Mouse (Mus musculus) forebrain, embryonic 12.5 days (tissue): ENCODE results near the gene Fam181a. TPM values are rescaled to one million over a fixed set of nuclear protein-coding genes. Genes with fewer than 3 reads are reported as not detected.

Source experiments
- ATAC-seq: fragments of 200-750 bp; cut with Nextera tagmentation; 2 replicates; pipeline ENCODE4 v1.8.0; 2017; ENCODE audit warnings: moderate TSS enrichment; ENCODE audit not compliant: low FRiP score
- H3K27ac ChIP-seq: fragments of 300-500 bp; sonication (generic); 2 replicates; pipeline ENCODE4 v1.5.1; 2016; ENCODE audit warnings: mild to moderate bottlenecking
- H3K27me3 ChIP-seq: fragments of 300-500 bp; sonication (generic); 2 replicates; pipeline ENCODE4 v1.6.1; 2016; ENCODE audit warnings: mild to moderate bottlenecking
- H3K36me3 ChIP-seq: fragments of 300-500 bp; sonication (generic); replicated peaks from 2 replicates; pipeline ENCODE4 v1.6.1; 2016; ENCODE audit warnings: mild to moderate bottlenecking
- H3K4me1 ChIP-seq: fragments of 300-500 bp; sonication (generic); 2 replicates; pipeline ENCODE4 v1.6.1; 2016
- H3K4me2 ChIP-seq: fragments of 300-500 bp; sonication (generic); 2 replicates; pipeline ENCODE4 v1.6.1; 2016; ENCODE audit warnings: mild to moderate bottlenecking, moderate library complexity
- H3K4me3 ChIP-seq: fragments of 300-500 bp; sonication (generic); replicated peaks from 2 replicates; pipeline ENCODE4 v1.5.1; 2016; ENCODE audit warnings: mild to moderate bottlenecking
- H3K9ac ChIP-seq: fragments of 300-500 bp; sonication (generic); 2 replicates; pipeline ENCODE4 v1.6.1; 2016; ENCODE audit warnings: mild to moderate bottlenecking
- H3K9me3 ChIP-seq: fragments of 300-500 bp; sonication (generic); 2 replicates; pipeline ENCODE4 v1.6.1; 2016
- WGBS: fragments of 180-500 bp; shearing (Covaris S2); methylation state at CpG from one replicate; pipeline ENCODE4 v1.1.7; 2016; 5-methylcytosine and 5-hydroxymethylcytosine counted together
- polyA plus RNA-seq: library from polyadenylated mRNA; unstranded; fragments of >200 nt; fragmentation: Nextera tagmentation; extraction: Ambion mirVana; gene quantifications from 2 replicates; pipeline ENCODE4 v1.2.1, GENCODE M21; 2016

Fam181a gene
- polyA plus RNA-seq, 1 experiment from 2014 or later: 17.4 TPM

GRCm38 (mm10) chr12:103322801-103323200 lies 12.0 kb downstream of the Fam181a start:
- Histone ChIP-seq H3K27ac (no peak overlapping the region), H3K27me3 (peaks cover 25% of the 10 kb centered on the region), H3K4me2 (no peak overlapping the region), H3K36me3 (no peaks in the 10 kb centered on the region), H3K9ac (no peak overlapping the region), H3K9me3 (no peaks in the 10 kb centered on the region), H3K4me1 (peaks cover 11% of the 10 kb centered on the region), H3K4me3 (no peak overlapping the region)
- 47% methylated on average over 3 of the region's 3 CpGs for WGBS
- no peak for ATAC-seq

- Histone ChIP-seq H3K4me1 (peaks cover 17% of the 10 kb centered on the region), H3K27ac (no peak overlapping the region), H3K4me3 (peak overlapping the region; percentile 40), H3K4me2 (peak overlapping the region; percentile 58), H3K27me3 (peaks cover 25% of the 10 kb centered on the region), H3K9ac (peak overlapping the region; percentile 36; the same call in 1 of the 2 replicates), H3K36me3 (no peaks in the 10 kb centered on the region), H3K9me3 (no peaks in the 10 kb centered on the region)
- WGBS: 9% methylated on average over 60 of the region's 60 CpGs
- peak; percentile 96 for ATAC-seq
Observed at GRCm38 (mm10) chr12:103325156-103325857, 14.5 kb downstream of the Fam181a start.

- H3K9me3 ChIP-seq: no peaks in the 10 kb centered on the region
- peaks cover 17% of the 10 kb centered on the region for H3K4me1 ChIP-seq
- no peak overlapping the region for H3K27ac ChIP-seq
- H3K9ac ChIP-seq: no peak overlapping the region
- no peak overlapping the region for H3K4me2 ChIP-seq
- H3K36me3 ChIP-seq: no peaks in the 10 kb centered on the region
- no peak overlapping the region for H3K4me3 ChIP-seq
- ATAC-seq: no peak
- peaks cover 25% of the 10 kb centered on the region for H3K27me3 ChIP-seq
- WGBS: 79% methylated on average over 4 of the region's 4 CpGs
Observed at GRCm38 (mm10) chr12:103326569-103326968, 15.8 kb downstream of the Fam181a start.

- ATAC-seq: no peak
- WGBS: 33% methylated on average over 7 of the region's 7 CpGs
- H3K9ac ChIP-seq: no peak overlapping the region
- peaks cover 25% of the 10 kb centered on the region for H3K27me3 ChIP-seq
- H3K9me3 ChIP-seq: no peaks in the 10 kb centered on the region
- H3K4me3 ChIP-seq: no peak overlapping the region
- H3K4me1 ChIP-seq: peaks cover 17% of the 10 kb centered on the region
- no peak overlapping the region for H3K27ac ChIP-seq
- no peaks in the 10 kb centered on the region for H3K36me3 ChIP-seq
- no peak overlapping the region for H3K4me2 ChIP-seq
Observed at GRCm38 (mm10) chr12:103327107-103327506, 16.3 kb downstream of the Fam181a start.

- peaks cover 20% of the 10 kb centered on the region for H3K27me3 ChIP-seq
- no peak for ATAC-seq
Observed at GRCm38 (mm10) chr12:103328448-103329191, 17.8 kb downstream of the Fam181a start.

GRCm38 (mm10) chr12:103331491-103331890 lies 20.7 kb downstream of the Fam181a start:
- H3K36me3 ChIP-seq: no peaks in the 10 kb centered on the region
- no peaks in the 10 kb centered on the region for H3K9me3 ChIP-seq
- H3K4me2 ChIP-seq: no peak overlapping the region
- ATAC-seq: no peak
- 76% methylated on average over 4 of the region's 4 CpGs for WGBS
- no peak overlapping the region for H3K4me3 ChIP-seq
- H3K27me3 ChIP-seq: no peaks in the 10 kb centered on the region
- no peak overlapping the region for H3K9ac ChIP-seq
- H3K4me1 ChIP-seq: peaks cover 11% of the 10 kb centered on the region
- no peak overlapping the region for H3K27ac ChIP-seq

More at GRCm38 (mm10) chr12:103328448-103329191, 17.8 kb downstream of the Fam181a start:
- peaks cover 17% of the 10 kb centered on the region for H3K4me1 ChIP-seq
- H3K36me3 ChIP-seq: no peaks in the 10 kb centered on the region
- H3K27ac ChIP-seq: no peak overlapping the region
- no peak overlapping the region for H3K9ac ChIP-seq
- H3K4me2 ChIP-seq: no peak overlapping the region
- no peaks in the 10 kb centered on the region for H3K9me3 ChIP-seq
- WGBS: 68% methylated on average over 7 of the region's 7 CpGs
- no peak overlapping the region for H3K4me3 ChIP-seq

- Histone ChIP-seq H3K27ac (no peak overlapping the region), H3K36me3 (no peaks in the 10 kb centered on the region), H3K4me1 (peaks cover 10% of the 10 kb centered on the region), H3K4me2 (no peak overlapping the region), H3K9ac (no peak overlapping the region), H3K4me3 (no peak overlapping the region), H3K9me3 (no peaks in the 10 kb centered on the region), H3K27me3 (no peaks in the 10 kb centered on the region)
- 90% methylated on average over 2 of the region's 2 CpGs for WGBS
- ATAC-seq: no peak
Observed at GRCm38 (mm10) chr12:103332879-103333278, 22.1 kb downstream of the Fam181a start.

GRCm38 (mm10) chr12:103333426-103333825 lies 22.7 kb downstream of the Fam181a start:
- H3K27ac ChIP-seq: no peak overlapping the region
- no peaks in the 10 kb centered on the region for H3K9me3 ChIP-seq
- no peak for ATAC-seq
- H3K4me2 ChIP-seq: no peak overlapping the region
- H3K36me3 ChIP-seq: no peaks in the 10 kb centered on the region
- H3K4me3 ChIP-seq: no peak overlapping the region
- no peak overlapping the region for H3K9ac ChIP-seq
- H3K4me1 ChIP-seq: peaks cover 12% of the 10 kb centered on the region
- WGBS: 97% methylated on average over 15 of the region's 15 CpGs
- no peaks in the 10 kb centered on the region for H3K27me3 ChIP-seq

- WGBS: 89% methylated on average over 3 of the region's 3 CpGs
- no peak for ATAC-seq
- H3K27me3 ChIP-seq: no peaks in the 10 kb centered on the region
- no peaks in the 10 kb centered on the region for H3K9me3 ChIP-seq
- H3K4me2 ChIP-seq: no peak overlapping the region
- H3K4me1 ChIP-seq: peaks cover 6% of the 10 kb centered on the region; the same call in 1 of the 2 replicates
- H3K4me3 ChIP-seq: no peak overlapping the region
- no peaks in the 10 kb centered on the region for H3K36me3 ChIP-seq
- no peak overlapping the region for H3K9ac ChIP-seq
- H3K27ac ChIP-seq: no peak overlapping the region
Observed at GRCm38 (mm10) chr12:103336766-103337165, 26.0 kb downstream of the Fam181a start.

GRCm38 (mm10) chr12:103338162-103338798 lies 27.5 kb downstream of the Fam181a start:
- Histone ChIP-seq H3K4me3 (no peak overlapping the region), H3K36me3 (no peaks in the 10 kb centered on the region), H3K9ac (no peak overlapping the region), H3K9me3 (no peaks in the 10 kb centered on the region), H3K27me3 (no peaks in the 10 kb centered on the region), H3K4me2 (no peak overlapping the region), H3K4me1 (peaks cover 6% of the 10 kb centered on the region; the same call in 1 of the 2 replicates), H3K27ac (no peak overlapping the region)
- WGBS: 85% methylated on average over 14 of the region's 14 CpGs
- ATAC-seq: no peak

- Histone ChIP-seq H3K4me1 (peaks cover 6% of the 10 kb centered on the region; the same call in 1 of the 2 replicates), H3K27me3 (no peaks in the 10 kb centered on the region), H3K4me3 (no peak overlapping the region), H3K27ac (no peak overlapping the region), H3K4me2 (no peak overlapping the region), H3K36me3 (no peaks in the 10 kb centered on the region), H3K9me3 (no peaks in the 10 kb centered on the region), H3K9ac (no peak overlapping the region)
- no peak for ATAC-seq
- 90% methylated on average over 5 of the region's 5 CpGs for WGBS
Observed at GRCm38 (mm10) chr12:103341212-103341611, 30.4 kb downstream of the Fam181a start.

- Histone ChIP-seq H3K4me1 (no peaks in the 10 kb centered on the region), H3K27ac (no peak overlapping the region), H3K9me3 (no peaks in the 10 kb centered on the region), H3K4me3 (no peak overlapping the region), H3K4me2 (no peak overlapping the region), H3K27me3 (no peaks in the 10 kb centered on the region), H3K9ac (no peak overlapping the region), H3K36me3 (no peaks in the 10 kb centered on the region)
- 85% methylated on average over 8 of the region's 8 CpGs for WGBS
- ATAC-seq: no peak
Observed at GRCm38 (mm10) chr12:103343456-103343855, 32.7 kb downstream of the Fam181a start.
